Mouse (Mus musculus): ENCODE data around the gene Sult3a2. TPM values are rescaled to one million over a fixed set of nuclear protein-coding genes. Genes with fewer than 3 reads are reported as not detected.
"Not testable (repeated sequence)": the region's sequence is repeated elsewhere in the genome, so short reads cannot be mapped to it uniquely, and the experiment has no call there.

Sult3a2 gene
- not detected for total RNA-seq (2021)
- long read RNA-seq, experiment 1 = 0 reads
- long read RNA-seq, experiment 2 = 0 reads

GRCm38 (mm10) chr10:33786604-33787003 lies at the start of gene Sult3a2:
TSS of gene Sult3a2 (minus strand) at chr10:33786704.
- intact Hi-C loops (cut with DNase I) = no loop called here
- TF ChIP-seq CTCF (IDR thresholded peaks at IDR 0.05) = no peak
- no peak for DNase-seq
- H3K27ac ChIP-seq = no peak within 1 kb of the TSS
- H3K4me3 ChIP-seq = no peak within 1 kb of the TSS

GRCm38 (mm10) chr10:33820892-33821291 lies 34.4 kb upstream of the Sult3a2 start:
- no peak for TF ChIP-seq CTCF (IDR thresholded peaks at IDR 0.05)
- Histone ChIP-seq H3K27ac (no peak overlapping the region), H3K4me3 (no peak overlapping the region)
- intact Hi-C loops (cut with DNase I) = no loop called here
- DNase-seq = no peak

- DNase-seq = no peak
- intact Hi-C loops (cut with DNase I) = no loop called here
- H3K27ac ChIP-seq = no peak overlapping the region
- no peak overlapping the region for H3K4me3 ChIP-seq
- TF ChIP-seq CTCF (IDR thresholded peaks at IDR 0.05) = no peak
Observed at GRCm38 (mm10) chr10:33816923-33817322, 30.4 kb upstream of the Sult3a2 start.

GRCm38 (mm10) chr10:33814266-33814665 lies 27.8 kb upstream of the Sult3a2 start:
- no peak for TF ChIP-seq CTCF (IDR thresholded peaks at IDR 0.05)

GRCm38 (mm10) chr10:33811807-33812206 lies 25.3 kb upstream of the Sult3a2 start:
- H3K27ac ChIP-seq = no peak overlapping the region
- no peak overlapping the region for H3K4me3 ChIP-seq
- intact Hi-C loops (cut with DNase I) = no loop called here
- no peak for TF ChIP-seq CTCF (IDR thresholded peaks at IDR 0.05)
- DNase-seq = no peak

More at GRCm38 (mm10) chr10:33814266-33814665, 27.8 kb upstream of the Sult3a2 start:
- no peak overlapping the region for H3K4me3 ChIP-seq
- H3K27ac ChIP-seq = no peak overlapping the region
- no peak for DNase-seq
- intact Hi-C loops (cut with DNase I) = no loop called here

- DNase-seq; intact Hi-C loops (cut with DNase I); H3K4me3 ChIP-seq; H3K27ac ChIP-seq: not testable (repeated sequence)
Observed at GRCm38 (mm10) chr10:33797221-33797949, 10.9 kb upstream of the Sult3a2 start.

- intact Hi-C loops (cut with DNase I); H3K27ac ChIP-seq; DNase-seq; H3K4me3 ChIP-seq: not testable (repeated sequence)
Observed at GRCm38 (mm10) chr10:33796269-33796915, 9.9 kb upstream of the Sult3a2 start.

GRCm38 (mm10) chr10:33792166-33792565 lies 5.7 kb upstream of the Sult3a2 start:
- intact Hi-C loops (cut with DNase I); H3K27ac ChIP-seq; DNase-seq; H3K4me3 ChIP-seq: not testable (repeated sequence)

- Histone ChIP-seq H3K4me3 (no peak overlapping the region), H3K27ac (no peak overlapping the region)
- DNase-seq = no peak
- intact Hi-C loops (cut with DNase I) = no loop called here
- TF ChIP-seq CTCF (IDR thresholded peaks at IDR 0.05) = no peak
Observed at GRCm38 (mm10) chr10:33787541-33787940, 1.0 kb upstream of the Sult3a2 start.

- H3K4me3 ChIP-seq; intact Hi-C loops (cut with DNase I); DNase-seq; H3K27ac ChIP-seq: not testable (repeated sequence)
Observed at GRCm38 (mm10) chr10:33735251-33735650, 51.3 kb downstream of the Sult3a2 start.

GRCm38 (mm10) chr10:33733241-33733640 lies 53.3 kb downstream of the Sult3a2 start:
- intact Hi-C loops (cut with DNase I) = no loop called here
- Histone ChIP-seq H3K4me3 (no peak overlapping the region), H3K27ac (no peak overlapping the region)
- no peak for TF ChIP-seq CTCF (IDR thresholded peaks at IDR 0.05)
- no peak for DNase-seq

- H3K27ac ChIP-seq = no peak overlapping the region
- no peak for DNase-seq
- TF ChIP-seq CTCF (IDR thresholded peaks at IDR 0.05) = no peak
- intact Hi-C loops (cut with DNase I) = no loop called here
- no peak overlapping the region for H3K4me3 ChIP-seq
Observed at GRCm38 (mm10) chr10:33732409-33733185, 53.9 kb downstream of the Sult3a2 start.

- Histone ChIP-seq H3K4me3 (no peak overlapping the region), H3K27ac (no peak overlapping the region)
- no peak for DNase-seq
- no peak for TF ChIP-seq CTCF (IDR thresholded peaks at IDR 0.05)
- intact Hi-C loops (cut with DNase I) = no loop called here
Observed at GRCm38 (mm10) chr10:33723764-33724163, 62.7 kb downstream of the Sult3a2 start.
